Mouse (Mus musculus) urinary bladder, postnatal 36 days (tissue): ENCODE results near the gene Mbip.

ENCODE experiments used
- DNase-seq, 2 experiments: peaks; one replicate each; pipeline ENCODE4 v3.0.0; 2022; ENCODE audit warnings: low spot score in 2 of 2, mixed read lengths in 1 of 2

Gene Mbip

DNA sequence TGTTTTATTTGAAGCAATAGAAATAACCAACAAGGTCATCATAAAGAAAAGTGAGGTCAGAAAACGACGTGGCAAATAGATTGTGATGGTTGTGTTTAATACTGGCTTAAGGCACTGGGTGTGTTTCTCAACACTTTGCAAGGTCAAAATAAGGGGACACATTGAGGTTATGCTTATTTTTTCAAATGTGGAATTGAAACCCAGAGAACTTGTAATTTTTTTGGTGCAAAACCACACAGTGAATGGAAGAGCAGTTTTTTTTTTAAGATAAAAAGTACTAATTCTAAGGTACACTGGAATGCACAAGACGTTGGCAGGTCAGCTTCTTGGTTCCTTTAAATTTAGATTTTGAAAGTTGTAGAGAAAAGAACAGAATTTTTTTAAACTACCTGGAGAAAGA is 50.5 kb downstream of the Mbip start:
- DNase-seq, result no peak

DNA sequence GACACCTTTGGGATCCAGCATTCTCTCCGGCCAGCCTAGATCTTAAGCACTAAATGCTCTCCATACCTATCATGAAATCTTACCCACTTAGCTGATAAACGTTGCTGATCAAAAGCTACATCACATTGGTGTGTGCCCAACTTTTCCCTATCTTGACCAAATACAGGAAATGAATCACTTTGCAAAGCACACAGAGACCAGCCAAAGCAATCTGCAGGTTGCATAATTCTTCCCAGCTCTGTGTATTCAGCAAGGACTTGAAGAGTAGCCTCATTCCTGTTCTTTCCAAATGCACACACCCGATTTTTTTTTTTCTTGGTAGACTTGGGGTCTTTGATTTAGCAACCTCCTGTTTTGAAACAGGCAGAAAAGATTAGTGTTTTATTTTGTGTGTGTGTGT is 57.1 kb downstream of the Mbip start:
- DNase-seq, result peak; percentile 15 to 30

DNA sequence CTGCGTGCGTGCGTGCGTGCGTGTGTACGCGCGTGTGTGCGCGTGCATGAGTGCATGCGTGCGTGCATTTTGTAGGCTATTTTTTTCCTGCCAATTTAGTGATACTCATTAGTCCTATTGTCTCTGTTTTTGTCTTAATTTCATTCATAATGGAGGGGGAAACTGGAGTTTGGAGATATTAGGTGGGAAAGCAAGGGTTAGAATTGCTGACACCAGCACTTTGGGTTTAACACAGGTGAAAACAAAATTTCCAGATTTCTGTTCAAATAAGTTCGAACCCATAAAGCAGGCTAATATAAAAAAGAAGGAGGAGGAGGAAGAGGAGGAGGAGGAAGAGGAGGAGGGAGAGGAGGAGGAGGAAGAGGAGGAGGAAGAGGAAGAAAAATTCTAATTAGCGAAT is 58.9 kb downstream of the Mbip start:
- DNase-seq, result no peak

GRCm38 (mm10) chr12:56284210-56284609 is 61.5 kb downstream of the Mbip start:
- no peak for DNase-seq

DNA sequence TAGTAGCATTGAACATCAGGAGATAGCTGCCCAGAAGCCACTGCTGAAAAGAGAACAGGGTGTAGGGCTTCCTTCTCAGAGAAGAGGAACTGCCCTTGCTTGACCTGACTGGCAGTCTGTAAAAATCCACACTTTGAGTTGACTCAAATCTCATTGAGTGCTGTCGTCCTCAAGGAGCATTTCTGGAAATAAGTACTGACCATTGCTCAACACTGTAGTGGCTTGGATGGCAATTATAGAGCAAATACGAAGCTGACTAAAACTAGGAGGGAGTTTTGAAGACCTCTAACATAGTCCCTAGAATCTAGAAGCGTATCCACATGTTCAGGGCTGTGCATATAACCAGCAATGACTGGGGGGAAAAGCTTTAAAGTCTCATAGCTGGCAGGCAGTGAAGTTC is 64.0 kb downstream of the Mbip start:
- DNase-seq, result no peak
